Mouse (Mus musculus) layer of hippocampus, postnatal 25 days (tissue): ENCODE data around the gene Smyd4. TPM values are rescaled to one million over a fixed set of nuclear protein-coding genes. Genes with fewer than 3 reads are reported as not detected.
"Not testable (repeated sequence)": the region's sequence is repeated elsewhere in the genome, so short reads cannot be mapped to it uniquely, and the experiment has no call there.

ENCODE experiments used
- DNase-seq, 2 experiments: peaks; one replicate each; pipeline ENCODE4 v3.0.0; 2022; ENCODE audit warnings: mixed read lengths in 2 of 2, low spot score in 1 of 2; ENCODE audit errors: extremely low spot score in 1 of 2
- total RNA-seq, 2 experiments: library from RNA; stranded (reverse); gene quantifications; 2 replicates each; pipeline ENCODE4 v1.2.3; 2021

The Smyd4 gene
- total RNA-seq, 2 experiments from 2014 or later: 14.3 to 14.5 TPM

GRCm38 (mm10) chr11:75344716-75345115 is 3.5 kb upstream of the Smyd4 start:
- no peak for DNase-seq

DNA sequence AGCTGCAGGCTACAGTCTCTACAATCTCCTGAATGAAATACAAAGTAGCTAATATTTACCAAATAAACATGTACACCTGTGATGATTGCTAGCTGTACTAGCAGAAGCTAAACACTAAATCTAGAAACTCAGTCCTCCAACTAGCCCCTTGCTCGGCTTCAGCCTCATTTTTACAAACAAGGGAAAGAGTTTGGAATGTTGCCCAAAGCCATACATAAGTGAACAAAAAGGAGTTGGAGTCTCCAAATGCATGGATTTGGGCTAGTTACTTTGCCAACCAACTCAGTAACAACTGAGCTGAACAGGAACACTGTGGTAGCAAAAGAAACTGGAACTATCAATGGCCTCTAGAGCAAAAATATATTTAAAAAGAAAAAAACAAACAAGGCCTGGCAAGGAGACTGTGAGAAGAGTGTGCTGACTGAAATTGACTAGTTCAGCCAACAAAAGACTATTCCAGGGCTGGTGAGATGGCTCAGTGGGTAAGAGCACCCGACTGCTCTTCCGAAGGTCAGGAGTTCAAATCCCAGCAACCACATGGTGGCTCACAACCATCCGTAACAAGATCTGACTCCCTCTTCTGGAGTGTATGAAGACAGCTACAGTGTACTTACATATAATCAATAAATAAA is 1.6 kb upstream of the Smyd4 start:
- DNase-seq: no peak

- DNase-seq: no peak
Observed at GRCm38 (mm10) chr11:75347188-75347585, 1.0 kb upstream of the Smyd4 start.

- no peak for DNase-seq
Observed at GRCm38 (mm10) chr11:75347596-75347995, 637 bp upstream of the Smyd4 start.

GRCm38 (mm10) chr11:75348890-75349261 is 643 bp downstream of the Smyd4 start:
- no peak for DNase-seq

DNA sequence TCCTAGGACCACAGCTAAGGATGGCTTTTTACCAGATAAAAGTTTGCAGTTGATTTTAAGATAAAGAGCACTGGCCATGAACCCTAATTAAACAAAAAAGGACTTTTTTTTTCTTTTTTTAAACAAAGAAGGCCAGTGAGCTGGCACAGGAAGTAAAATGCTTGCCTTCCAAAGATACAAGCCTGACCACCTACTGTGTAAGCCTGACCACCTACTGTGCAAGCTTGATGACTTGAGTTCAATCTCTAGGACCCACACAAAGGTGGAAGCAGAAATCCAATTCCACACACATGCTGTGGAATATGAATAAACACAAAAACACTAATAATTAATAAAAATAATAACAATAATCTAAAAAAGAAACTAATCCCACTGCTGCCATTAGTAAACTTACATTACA is 3.0 kb downstream of the Smyd4 start:
- DNase-seq: no peak

DNA sequence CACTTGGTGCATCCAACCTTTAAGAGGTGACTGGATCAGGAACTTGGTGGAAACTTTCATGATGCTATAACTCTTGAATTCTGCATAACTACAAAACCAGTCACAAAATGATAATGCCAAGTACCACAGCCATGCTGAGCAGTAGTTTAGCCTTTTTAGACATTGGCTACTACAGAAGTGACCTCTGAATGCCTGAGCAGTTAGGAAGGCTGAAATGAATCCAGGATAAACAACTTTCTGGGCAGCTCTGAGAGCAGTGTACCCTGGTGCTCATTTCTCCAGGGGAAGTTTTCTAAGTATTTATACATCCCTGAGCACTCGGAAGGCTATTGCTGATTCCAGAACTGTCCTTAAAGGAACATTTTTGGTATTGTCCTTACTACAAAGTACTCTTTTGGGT is 7.2 kb downstream of the Smyd4 start:
- no peak for DNase-seq

- no peak for DNase-seq
Observed at GRCm38 (mm10) chr11:75377125-75377524, 28.9 kb downstream of the Smyd4 start.

DNA sequence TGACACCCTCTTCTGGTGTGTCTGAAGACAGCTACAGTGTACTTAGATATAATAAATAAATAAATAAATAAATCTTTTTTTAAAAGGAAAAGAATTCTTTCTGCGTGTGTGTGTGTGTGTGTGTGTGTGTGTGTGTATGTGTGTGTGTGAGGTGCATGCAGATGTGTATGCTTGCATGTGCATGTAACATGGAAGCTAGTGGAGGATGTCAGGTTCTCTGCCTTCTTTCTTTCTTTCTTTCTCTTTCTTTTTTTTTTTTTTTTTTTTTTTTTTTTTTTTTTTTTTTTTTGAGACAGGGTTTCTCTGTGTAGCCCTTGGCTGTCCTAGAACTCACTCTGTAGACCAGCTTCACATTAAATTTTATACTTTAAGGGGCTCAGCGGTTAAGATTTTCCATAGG is 30.6 kb downstream of the Smyd4 start:
- DNase-seq: not testable (repeated sequence)

- not testable (repeated sequence) for DNase-seq
Observed at GRCm38 (mm10) chr11:75383529-75383928, 35.3 kb downstream of the Smyd4 start.

GRCm38 (mm10) chr11:75395611-75396010 is 47.4 kb downstream of the Smyd4 start:
- DNase-seq: no peak

- DNase-seq: no peak
Observed at GRCm38 (mm10) chr11:75397452-75397851, 49.2 kb downstream of the Smyd4 start.

- DNase-seq: no peak
Observed at GRCm38 (mm10) chr11:75399411-75399841, 51.2 kb downstream of the Smyd4 start.

DNA sequence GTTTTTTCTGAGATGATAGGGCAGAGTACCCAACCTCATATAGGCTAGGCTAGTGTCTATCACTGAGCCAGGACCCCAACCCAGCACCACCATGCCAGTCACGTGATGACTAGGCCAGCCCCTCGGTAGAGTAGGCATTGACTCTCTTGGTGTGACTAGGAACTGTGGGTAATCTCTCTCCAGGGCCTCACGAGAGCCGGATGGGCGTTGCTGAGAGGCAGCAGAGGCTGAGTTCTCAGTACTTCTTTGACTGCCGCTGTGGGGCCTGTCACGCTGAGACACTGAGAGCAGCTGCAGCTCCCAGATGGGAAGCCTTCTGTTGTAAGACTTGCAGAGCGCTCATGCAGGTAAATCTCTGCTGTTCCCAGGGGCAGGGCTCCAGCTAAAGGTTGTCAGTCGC is 51.9 kb downstream of the Smyd4 start:
- DNase-seq: no peak

DNA sequence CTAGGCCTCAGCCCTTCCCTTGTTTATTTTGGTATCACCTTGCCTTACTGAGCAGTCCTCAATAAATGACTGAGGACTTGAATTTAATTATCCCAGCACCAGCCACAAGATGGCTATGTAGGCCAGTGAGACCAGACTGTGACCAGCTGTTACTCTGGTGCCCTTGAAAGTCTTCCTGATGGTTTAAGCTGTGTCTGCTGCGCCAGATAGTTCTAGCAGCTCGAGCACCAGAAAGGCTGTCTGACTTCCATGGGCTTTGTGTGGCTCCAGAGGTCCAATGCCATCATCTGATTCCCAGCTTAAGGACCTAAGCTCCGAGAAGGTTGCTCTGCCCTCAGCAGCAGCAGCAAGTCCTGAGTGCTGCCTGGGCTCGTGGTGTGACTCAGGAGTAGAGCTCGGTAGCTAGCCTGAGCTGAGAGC is 54.0 kb downstream of the Smyd4 start:
- no peak for DNase-seq

DNA sequence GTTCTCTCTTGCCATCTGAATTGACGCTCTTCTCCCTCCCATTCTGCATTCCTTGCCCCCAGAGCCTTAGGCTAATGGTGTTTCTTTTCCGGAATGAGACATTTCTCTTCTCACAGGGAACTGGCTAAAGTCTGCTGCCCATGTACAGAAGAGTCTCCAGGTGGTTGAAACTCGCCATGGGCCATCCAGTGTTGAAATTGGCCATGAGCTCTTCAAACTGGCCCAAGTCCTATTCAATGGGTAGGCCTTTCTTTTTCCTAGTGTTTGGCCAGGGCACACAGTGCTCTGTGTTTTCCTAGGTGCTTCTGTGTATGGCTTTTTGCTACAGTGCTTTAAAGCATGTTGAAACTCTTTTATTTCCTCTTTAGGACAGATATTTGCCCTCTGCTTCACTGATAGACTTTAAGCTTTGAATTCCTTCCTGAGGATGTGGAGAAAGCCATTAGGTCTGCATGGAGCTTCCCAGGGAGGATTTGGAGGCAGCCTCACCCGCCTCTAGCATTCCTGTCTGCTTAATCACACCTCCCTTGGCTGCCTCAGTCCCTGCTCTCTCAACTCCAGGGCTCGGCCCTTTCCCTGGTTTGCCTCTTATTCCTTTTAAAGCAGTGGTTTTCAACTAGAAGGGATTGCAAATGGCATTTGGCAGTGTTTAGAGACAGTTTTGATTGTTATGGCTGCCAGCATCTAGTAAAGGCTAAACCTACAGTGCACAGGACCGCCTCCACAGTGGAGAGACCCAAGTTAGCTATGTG is 55.2 kb downstream of the Smyd4 start:
- no peak for DNase-seq

GRCm38 (mm10) chr11:75404801-75405200 is 56.6 kb downstream of the Smyd4 start:
- no peak for DNase-seq

- no peak for DNase-seq
Observed at GRCm38 (mm10) chr11:75406104-75406503, 57.9 kb downstream of the Smyd4 start.

DNA sequence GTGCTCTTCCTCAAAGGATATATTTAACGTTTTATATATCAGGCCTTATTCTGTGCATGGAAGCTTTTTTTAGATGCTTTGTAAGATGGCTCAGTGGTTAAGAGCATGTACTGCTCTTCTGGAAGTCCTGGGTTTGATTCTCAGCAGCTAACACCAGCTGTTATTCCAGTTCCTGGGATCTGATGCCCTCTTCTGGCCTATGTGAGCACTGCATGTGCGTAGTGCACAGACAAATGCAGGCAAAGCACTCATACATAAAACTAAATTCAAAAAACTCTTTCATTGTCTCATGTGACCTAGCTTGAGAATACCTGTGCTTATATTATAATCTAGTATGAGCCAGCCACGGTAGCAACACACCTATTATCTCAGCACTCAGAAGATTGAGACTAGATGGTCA is 58.6 kb downstream of the Smyd4 start:
- peak in 1 of 2 experiments; percentile 57 for DNase-seq

GRCm38 (mm10) chr11:75409679-75410575 is 61.7 kb downstream of the Smyd4 start:
- no peak for DNase-seq

- no peak for DNase-seq
Observed at GRCm38 (mm10) chr11:75410591-75410990, 62.4 kb downstream of the Smyd4 start.
